Mouse (Mus musculus) midbrain, embryonic 16.5 days (tissue): ENCODE results near the gene Slc2a5. TPM values are rescaled to one million over a fixed set of nuclear protein-coding genes. Genes with fewer than 3 reads are reported as not detected.

Experiments
- ATAC-seq: fragments of 200-750 bp; cut with Nextera tagmentation; 2 replicates; pipeline ENCODE4 v1.8.0; 2017; ENCODE audit warnings: moderate TSS enrichment
- H3K27ac ChIP-seq: fragments of 300-500 bp; sonication (generic); 2 replicates; pipeline ENCODE4 v1.5.1; 2014; ENCODE audit warnings: mild to moderate bottlenecking, low read length, mixed read lengths
- H3K27me3 ChIP-seq: fragments of 300-500 bp; sonication (generic); 2 replicates; pipeline ENCODE4 v1.6.1; 2014; ENCODE audit warnings: low read depth, low read length, mixed read lengths; ENCODE audit not compliant: control insufficient read depth, insufficient read depth
- H3K36me3 ChIP-seq: fragments of 300-500 bp; sonication (generic); 2 replicates; pipeline ENCODE4 v1.6.1; 2014; ENCODE audit warnings: mild to moderate bottlenecking, low read length, moderate library complexity, mixed read lengths; ENCODE audit not compliant: control insufficient read depth, insufficient read depth
- H3K4me1 ChIP-seq: fragments of 300-500 bp; sonication (generic); 2 replicates; pipeline ENCODE4 v1.6.1; 2014; ENCODE audit warnings: mild to moderate bottlenecking, low read length, mixed read lengths; ENCODE audit not compliant: control insufficient read depth, insufficient read depth
- H3K4me2 ChIP-seq: fragments of 300-500 bp; sonication (generic); 2 replicates; pipeline ENCODE4 v1.6.1; 2014; ENCODE audit warnings: mild to moderate bottlenecking, low read length, mixed read lengths
- H3K4me3 ChIP-seq: fragments of 300-500 bp; sonication (generic); 2 replicates; pipeline ENCODE4 v1.5.1; 2014; ENCODE audit warnings: low read depth, mild to moderate bottlenecking, low read length, moderate library complexity, mixed read lengths
- H3K9ac ChIP-seq: fragments of 300-500 bp; sonication (generic); 2 replicates; pipeline ENCODE4 v1.6.1; 2014; ENCODE audit warnings: low read depth, low read length, mixed read lengths
- H3K9me3 ChIP-seq: fragments of 300-500 bp; sonication (generic); replicated peaks from 2 replicates; pipeline ENCODE4 v1.6.1; 2014; ENCODE audit warnings: mild to moderate bottlenecking, low read length, mixed read lengths; ENCODE audit not compliant: control insufficient read depth, poor library complexity, severe bottlenecking
- WGBS: fragments of 180-500 bp; shearing (Covaris S2); extraction: QIAGEN DNeasy Blood & Tissue Kit; methylation state at CpG from one replicate; pipeline ENCODE4 v1.1.7; 2014; 5-methylcytosine and 5-hydroxymethylcytosine counted together
- polyA plus RNA-seq: library from polyadenylated mRNA; unstranded; fragments of >200 nt; fragmentation: Nextera tagmentation; extraction: Ambion mirVana; gene quantifications from 2 replicates; pipeline ENCODE4 v1.2.1, GENCODE M21; 2015

Gene Slc2a5
- 2.1 and 2.9 TPM in 2 replicates for polyA plus RNA-seq

DNA sequence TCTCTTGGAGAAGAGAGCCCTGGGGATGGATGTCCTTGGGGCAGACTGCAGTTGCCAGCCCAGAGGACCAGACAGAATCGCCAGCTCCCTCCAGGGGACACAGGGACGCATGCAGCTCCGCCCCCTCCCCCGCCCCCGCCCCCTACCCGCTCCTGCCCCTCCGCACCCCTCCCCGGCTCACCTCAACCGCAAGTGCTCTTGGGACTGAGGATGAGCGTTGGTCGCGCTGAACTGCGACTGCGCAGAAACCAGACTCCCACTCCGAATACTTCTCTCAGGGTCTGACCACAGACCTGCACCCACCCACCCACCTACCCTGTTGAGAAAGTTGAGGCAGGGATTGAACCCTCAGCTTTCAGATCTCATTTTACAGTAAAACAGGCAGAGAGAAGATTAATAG, at the start of gene Slc2a5:
Slc2a5 (plus strand) TSS at position 229 of the 400 bp plus-strand sequence.
- 8% methylated on average over 11 of the region's 15 CpGs for WGBS
- H3K27ac ChIP-seq, result no peak within 1 kb of the TSS
- H3K4me1 ChIP-seq, result no peaks in the 10 kb centered on the region
- H3K4me2 ChIP-seq, result peak within 1 kb of the TSS; percentile 45
- H3K9ac ChIP-seq, result no peak within 1 kb of the TSS
- no peaks in the 10 kb centered on the region for H3K36me3 ChIP-seq
- H3K9me3 ChIP-seq, result no peaks in the 10 kb centered on the region
- no peak within 1 kb of the TSS; the same call in 1 of the 2 replicates for H3K4me3 ChIP-seq
- no peaks in the 10 kb centered on the region for H3K27me3 ChIP-seq
- no peak for ATAC-seq

DNA sequence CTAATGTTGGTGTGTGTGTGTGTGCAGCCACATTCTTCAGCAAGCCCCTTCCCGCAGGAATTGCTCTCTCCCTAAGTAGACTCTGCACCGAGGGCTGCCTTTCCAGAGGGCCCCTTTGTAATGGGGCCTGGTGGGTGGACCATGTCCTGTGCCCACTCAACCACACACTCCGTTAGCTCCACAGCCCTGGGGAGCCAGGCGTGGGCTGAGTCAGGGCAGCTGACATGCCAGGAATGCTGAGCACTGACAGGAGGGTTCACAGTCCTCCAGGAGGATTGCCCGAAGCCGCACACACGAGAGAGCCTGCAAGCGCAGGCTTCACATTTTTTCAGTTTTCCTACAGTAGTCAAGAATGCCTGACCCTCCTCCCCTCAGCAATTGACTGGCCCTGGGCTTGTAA, 48.9 kb upstream of the Slc2a5 start:
- H3K9me3 ChIP-seq, result no peaks in the 10 kb centered on the region
- no peaks in the 10 kb centered on the region for H3K36me3 ChIP-seq
- no peaks in the 10 kb centered on the region for H3K4me1 ChIP-seq
- H3K9ac ChIP-seq, result no peak overlapping the region
- ATAC-seq, result no peak
- WGBS, result 58% methylated on average over 8 of the region's 8 CpGs
- H3K4me3 ChIP-seq, result no peak overlapping the region
- no peaks in the 10 kb centered on the region for H3K27me3 ChIP-seq
- H3K4me2 ChIP-seq, result no peak overlapping the region
- no peak overlapping the region for H3K27ac ChIP-seq

DNA sequence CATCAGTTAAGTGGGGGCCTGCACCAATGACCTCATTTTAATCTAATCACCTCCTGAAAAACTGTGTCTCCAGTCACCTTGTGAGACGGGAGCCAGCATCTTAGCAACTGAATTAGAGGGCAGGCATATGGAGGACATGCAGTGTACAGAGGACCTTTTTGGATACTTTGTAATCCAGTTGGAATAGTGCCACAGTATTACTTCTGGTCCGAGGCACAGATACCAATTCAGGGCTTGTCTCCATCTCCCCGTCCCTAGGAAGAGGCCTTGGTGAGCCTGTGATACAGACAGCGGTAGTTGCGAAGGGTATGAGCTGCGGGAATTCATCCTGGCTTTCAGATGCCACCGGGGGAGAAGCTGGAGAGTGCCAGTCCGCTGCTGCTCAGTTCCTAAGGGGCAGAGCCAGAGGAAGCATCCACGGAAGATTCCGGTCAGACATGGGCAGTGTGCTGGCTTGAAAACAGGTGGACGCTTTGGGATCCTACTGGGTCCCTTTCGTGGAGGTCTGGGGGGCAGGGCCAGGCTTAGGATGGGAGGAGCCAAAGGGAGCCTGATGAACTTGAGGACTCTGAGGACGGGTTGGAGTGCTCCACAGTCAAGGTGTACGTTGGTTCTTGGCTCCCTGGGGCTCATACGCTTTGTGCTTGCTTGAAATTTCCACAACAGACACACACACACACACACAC, 46.5 kb upstream of the Slc2a5 start:
- Histone ChIP-seq H3K27ac (no peak overlapping the region), H3K4me3 (no peak overlapping the region), H3K9me3 (no peaks in the 10 kb centered on the region), H3K36me3 (no peaks in the 10 kb centered on the region), H3K4me2 (no peak overlapping the region), H3K4me1 (no peaks in the 10 kb centered on the region), H3K27me3 (no peaks in the 10 kb centered on the region), H3K9ac (no peak overlapping the region)
- ATAC-seq, result no peak
- 55% methylated on average over 15 of the region's 15 CpGs for WGBS

- WGBS, result 10% methylated on average over 8 of the region's 8 CpGs
- H3K9ac ChIP-seq, result no peak overlapping the region
- H3K27ac ChIP-seq, result no peak overlapping the region
- H3K4me3 ChIP-seq, result no peak overlapping the region
- no peak overlapping the region for H3K4me2 ChIP-seq
- no peak for ATAC-seq
- no peaks in the 10 kb centered on the region for H3K4me1 ChIP-seq
- no peaks in the 10 kb centered on the region for H3K27me3 ChIP-seq
- H3K36me3 ChIP-seq, result no peaks in the 10 kb centered on the region
- H3K9me3 ChIP-seq, result no peaks in the 10 kb centered on the region
Measured at GRCm38 (mm10) chr4:150073102-150073473, 46.0 kb upstream of the Slc2a5 start.

GRCm38 (mm10) chr4:150075350-150075749, 43.7 kb upstream of the Slc2a5 start:
- no peaks in the 10 kb centered on the region for H3K27me3 ChIP-seq
- H3K4me3 ChIP-seq, result no peak overlapping the region
- 90% methylated on average over 7 of the region's 7 CpGs for WGBS
- no peak for ATAC-seq
- H3K4me2 ChIP-seq, result no peak overlapping the region
- H3K4me1 ChIP-seq, result no peaks in the 10 kb centered on the region
- no peak overlapping the region for H3K27ac ChIP-seq
- no peak overlapping the region for H3K9ac ChIP-seq
- no peaks in the 10 kb centered on the region for H3K36me3 ChIP-seq
- no peaks in the 10 kb centered on the region for H3K9me3 ChIP-seq

DNA sequence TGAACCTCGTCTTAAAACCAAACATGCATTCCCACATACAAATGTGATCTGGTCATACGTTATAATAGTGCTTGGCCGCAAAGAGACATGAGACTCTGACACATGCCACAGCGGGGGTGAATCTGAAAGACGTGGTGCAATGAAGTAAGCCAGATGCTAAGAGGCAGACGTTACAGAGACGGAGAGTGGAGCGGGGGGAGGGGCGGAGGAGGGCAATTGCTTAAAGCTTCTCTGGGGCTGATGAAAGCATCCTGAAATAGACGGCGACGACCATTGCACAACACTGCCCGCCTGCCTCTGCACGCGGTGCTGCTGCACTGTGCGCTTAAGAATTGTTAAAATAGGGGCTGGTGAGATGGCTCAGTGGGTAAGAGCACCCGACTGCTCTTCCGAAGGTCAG, 42.9 kb upstream of the Slc2a5 start:
- Histone ChIP-seq H3K4me3 (no peak overlapping the region), H3K4me2 (no peak overlapping the region), H3K9me3 (no peaks in the 10 kb centered on the region), H3K9ac (no peak overlapping the region), H3K27ac (no peak overlapping the region), H3K4me1 (no peaks in the 10 kb centered on the region), H3K27me3 (no peaks in the 10 kb centered on the region), H3K36me3 (no peaks in the 10 kb centered on the region)
- no peak for ATAC-seq
- 39% methylated on average over 18 of the region's 18 CpGs for WGBS

- Histone ChIP-seq H3K4me1 (no peaks in the 10 kb centered on the region), H3K27me3 (no peaks in the 10 kb centered on the region), H3K4me3 (no peak overlapping the region), H3K9me3 (no peaks in the 10 kb centered on the region), H3K4me2 (no peak overlapping the region), H3K27ac (no peak overlapping the region), H3K9ac (no peak overlapping the region), H3K36me3 (no peaks in the 10 kb centered on the region)
- whole genome bisulfite sequencing, result 78% methylated on average over 2 of the region's 2 CpGs
- no peak for ATAC-seq
Measured at GRCm38 (mm10) chr4:150078646-150079045, 40.4 kb upstream of the Slc2a5 start.

- H3K4me3 ChIP-seq, result no peak overlapping the region
- no peak overlapping the region for H3K4me2 ChIP-seq
- H3K9ac ChIP-seq, result no peak overlapping the region
- H3K9me3 ChIP-seq, result no peaks in the 10 kb centered on the region
- ATAC-seq, result no peak
- no peaks in the 10 kb centered on the region for H3K27me3 ChIP-seq
- no peak overlapping the region for H3K27ac ChIP-seq
- H3K4me1 ChIP-seq, result no peaks in the 10 kb centered on the region
- 75% methylated on average over 7 of the region's 7 CpGs for WGBS
- no peaks in the 10 kb centered on the region for H3K36me3 ChIP-seq
Measured at GRCm38 (mm10) chr4:150079244-150079643, 39.8 kb upstream of the Slc2a5 start.

DNA sequence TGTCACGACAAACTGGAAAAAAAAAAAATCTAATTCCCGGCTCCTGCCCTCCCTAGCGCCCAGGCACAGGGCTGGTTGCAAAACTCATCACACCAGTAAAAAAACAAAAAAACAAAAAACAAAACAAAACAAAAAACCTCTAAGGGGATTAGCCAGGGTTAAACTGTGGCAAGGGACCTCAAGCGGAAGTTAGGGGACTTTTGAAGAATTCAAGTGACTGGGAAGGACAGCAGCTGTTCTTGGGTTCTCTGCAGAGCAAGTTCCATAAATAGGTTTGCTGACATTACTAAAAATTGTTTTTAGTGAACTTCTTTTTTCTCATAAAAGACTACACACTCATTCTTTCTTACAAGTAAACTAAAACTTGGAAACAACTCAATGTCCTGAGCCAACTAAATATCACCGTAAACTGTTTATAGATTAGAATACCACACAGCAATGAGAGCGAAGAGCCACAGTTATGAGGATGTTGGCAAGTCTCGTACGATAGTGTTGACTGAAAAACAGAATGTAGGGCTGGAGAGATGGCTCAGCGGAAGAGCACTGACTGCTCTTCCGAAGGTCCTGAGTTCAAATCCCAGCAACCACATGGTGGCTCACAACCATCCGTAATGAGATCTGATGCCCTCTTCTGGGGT, 38.6 kb upstream of the Slc2a5 start:
- WGBS, result 80% methylated on average over 11 of the region's 11 CpGs
- no peak for ATAC-seq
- no peak overlapping the region for H3K4me2 ChIP-seq

More for the DNA sequence above, 38.6 kb upstream of the Slc2a5 start:
- Histone ChIP-seq H3K9me3 (no peaks in the 10 kb centered on the region), H3K4me1 (no peaks in the 10 kb centered on the region), H3K4me3 (no peak overlapping the region), H3K27ac (no peak overlapping the region), H3K36me3 (no peaks in the 10 kb centered on the region), H3K27me3 (no peaks in the 10 kb centered on the region), H3K9ac (no peak overlapping the region)
